Mouse (Mus musculus) spleen, postnatal 0 days (tissue): Measurements from ENCODE around the gene Znhit6. TPM values are rescaled to one million over a fixed set of nuclear protein-coding genes. Genes with fewer than 3 reads are reported as not detected.

Experiments
- polyA plus RNA-seq: library from polyadenylated mRNA; unstranded; fragments of >200 nt; fragmentation: Nextera tagmentation; extraction: Ambion mirVana; gene quantifications from 2 replicates; pipeline ENCODE4 v1.2.1, GENCODE M21; 2015

Znhit6 gene
- 23.9 and 24.2 TPM in 2 replicates for polyA plus RNA-seq

GRCm38 (mm10) chr3:145575743-145576481 is at the start of gene Znhit6:
Gene Znhit6, plus strand, starts transcription at chr3:145576205.

DNA sequence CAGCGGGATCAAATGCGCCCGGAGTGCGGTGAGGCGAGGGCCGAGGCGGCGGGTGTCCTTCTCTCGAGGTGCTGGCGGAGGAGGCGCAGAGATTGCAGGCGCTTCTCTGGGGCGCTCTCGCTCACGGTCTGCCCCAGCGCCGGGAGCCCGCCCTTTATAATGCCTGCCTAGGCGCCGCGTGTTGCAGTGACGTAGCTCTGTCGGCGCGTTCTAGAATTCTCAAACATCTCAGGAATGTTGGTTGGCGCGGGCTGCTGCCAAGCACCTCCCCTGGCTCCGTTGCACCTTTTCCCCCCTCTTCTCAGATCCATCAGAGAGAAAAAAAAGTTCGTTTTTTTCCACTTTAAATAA is 73.8 kb downstream of the Znhit6 start, which contains the start of gene Ccn1:
Gene Ccn1 (minus strand): TSS at position 130 of the 351 bp plus-strand sequence.

Other genes starting within 250 kb of the Znhit6 start
- 16.3 and 26.5 TPM in 2 replicates for gene Ccn1, start 73.8 kb downstream of the Znhit6 start, polyA plus RNA-seq
- gene Ddah1, start 182.5 kb downstream of the Znhit6 start, polyA plus RNA-seq: 3.8 and 4.2 TPM in 2 replicates